Mouse (Mus musculus) midbrain, embryonic 10.5 days (tissue): ENCODE measurements at regions not wholly inside any gene's neighbourhood (a gene's known extent, or its start where the extent isn't known, plus 50 kb on each side); places are given as distances from the start of the nearest gene placed in this dataset.

Experiments used
- DNase-seq: peaks from one replicate; pipeline ENCODE4 v3.0.0-alpha.2; 2017; ENCODE audit warnings: low spot score
- H3K27ac ChIP-seq: fragments of 300-500 bp; sonication (generic); replicated peaks from 2 replicates; pipeline ENCODE4 v1.5.1; 2016; ENCODE audit warnings: mild to moderate bottlenecking
- H3K27me3 ChIP-seq: fragments of 300-500 bp; sonication (generic); 2 replicates; pipeline ENCODE4 v1.6.1; 2016; ENCODE audit warnings: low read depth, mild to moderate bottlenecking; ENCODE audit not compliant: poor library complexity, severe bottlenecking
- H3K36me3 ChIP-seq: fragments of 300-500 bp; sonication (generic); 2 replicates; pipeline ENCODE4 v1.6.1; 2016; ENCODE audit warnings: mild to moderate bottlenecking, moderate library complexity
- H3K4me1 ChIP-seq: fragments of 300-500 bp; sonication (generic); 2 replicates; pipeline ENCODE4 v1.6.1; 2016
- H3K4me3 ChIP-seq: fragments of 300-500 bp; sonication (generic); 2 replicates; pipeline ENCODE4 v1.5.1; 2016; ENCODE audit warnings: mild to moderate bottlenecking, moderate library complexity
- H3K9me3 ChIP-seq: fragments of 300-500 bp; sonication (generic); replicated peaks from 2 replicates; pipeline ENCODE4 v1.6.1; 2016; ENCODE audit warnings: mild to moderate bottlenecking
- WGBS: fragments of 180-500 bp; shearing (Covaris S2); methylation state at CpG from one replicate; pipeline ENCODE4 v1.1.7; 2016; 5-methylcytosine and 5-hydroxymethylcytosine counted together

GRCm38 (mm10) chr1:51537765-51538360 is 59.6 kb upstream of the Nabp1 start:
- Histone ChIP-seq H3K4me3 (no peak overlapping the region), H3K9me3 (no peaks in the 10 kb centered on the region), H3K36me3 (no peaks in the 10 kb centered on the region), H3K27me3 (no peaks in the 10 kb centered on the region), H3K4me1 (peaks cover 8% of the 10 kb centered on the region; the same call in 1 of the 2 replicates), H3K27ac (no peak overlapping the region)
- no peak for DNase-seq
- 94% methylated on average over 7 of the region's 7 CpGs for WGBS

- Histone ChIP-seq H3K4me1 (peaks cover 8% of the 10 kb centered on the region; the same call in 1 of the 2 replicates), H3K36me3 (no peaks in the 10 kb centered on the region), H3K4me3 (no peak overlapping the region), H3K27ac (no peak overlapping the region), H3K27me3 (no peaks in the 10 kb centered on the region), H3K9me3 (no peaks in the 10 kb centered on the region)
- WGBS, result 84% methylated on average over 1 of the region's 1 CpGs
- no peak for DNase-seq
Observed at GRCm38 (mm10) chr1:51536076-51536475, 57.9 kb upstream of the Nabp1 start.

- Histone ChIP-seq H3K27ac (no peak overlapping the region), H3K36me3 (no peaks in the 10 kb centered on the region), H3K27me3 (no peaks in the 10 kb centered on the region), H3K4me3 (no peak overlapping the region), H3K9me3 (no peaks in the 10 kb centered on the region), H3K4me1 (peaks cover 8% of the 10 kb centered on the region)
- no peak for DNase-seq
- 93% methylated on average over 2 of the region's 2 CpGs for WGBS
Observed at GRCm38 (mm10) chr1:51535414-51535813, 57.2 kb upstream of the Nabp1 start.

DNA sequence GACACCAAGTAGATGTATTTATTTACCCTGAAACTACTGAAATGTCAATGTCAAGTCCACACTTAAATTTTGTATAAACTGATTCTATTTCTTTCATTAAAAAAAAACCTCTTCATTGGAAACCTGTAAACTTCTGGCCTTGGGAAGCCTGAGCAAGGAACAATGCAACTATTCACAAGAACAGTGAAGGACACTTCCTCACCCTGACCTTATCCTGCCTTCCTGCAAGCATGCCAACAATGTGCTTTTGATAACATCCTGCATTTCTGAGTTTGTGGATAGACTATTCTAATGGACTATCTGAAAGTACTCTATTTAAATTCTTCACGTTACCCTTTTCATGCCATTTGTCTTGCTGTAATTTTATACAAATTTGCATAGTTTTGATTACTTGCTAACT is 53.1 kb upstream of the Nabp1 start:
- DNase-seq, result no peak
- Histone ChIP-seq H3K4me3 (no peak overlapping the region), H3K27me3 (no peaks in the 10 kb centered on the region), H3K9me3 (no peaks in the 10 kb centered on the region), H3K4me1 (peaks cover 3% of the 10 kb centered on the region; the same call in 1 of the 2 replicates), H3K36me3 (no peaks in the 10 kb centered on the region), H3K27ac (no peak overlapping the region)
- 81% methylated on average over 1 of the region's 1 CpGs for WGBS

GRCm38 (mm10) chr1:51530191-51530926 is 52.1 kb upstream of the Nabp1 start:
- Histone ChIP-seq H3K4me3 (no peak overlapping the region), H3K36me3 (no peaks in the 10 kb centered on the region), H3K4me1 (peaks cover 3% of the 10 kb centered on the region; the same call in 1 of the 2 replicates), H3K9me3 (no peaks in the 10 kb centered on the region), H3K27ac (no peak overlapping the region; the same call in 1 of the 2 replicates), H3K27me3 (no peaks in the 10 kb centered on the region)
- 57% methylated on average over 9 of the region's 9 CpGs for WGBS
- DNase-seq, result no peak

DNA sequence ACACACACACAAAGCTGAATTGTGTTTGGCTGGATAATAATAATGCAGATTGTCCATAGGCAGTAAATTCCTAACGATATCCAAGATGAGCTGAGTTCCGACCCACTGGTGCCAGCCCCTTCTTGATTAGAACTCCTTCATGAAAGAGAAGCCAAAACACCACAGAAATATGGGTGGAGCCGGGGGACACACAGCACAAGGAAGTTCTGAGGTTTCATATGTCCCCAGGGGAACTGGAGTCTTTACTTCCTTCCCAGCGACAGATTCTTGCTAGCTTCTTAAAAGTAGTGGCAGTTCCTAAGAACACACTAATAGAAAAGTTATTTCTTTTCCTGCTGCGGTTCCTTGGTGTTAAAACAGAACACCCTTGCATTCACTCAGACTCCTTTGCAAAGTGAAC is 51.4 kb upstream of the Nabp1 start:
- WGBS, result 77% methylated on average over 5 of the region's 5 CpGs
- Histone ChIP-seq H3K27ac (no peak overlapping the region; the same call in 1 of the 2 replicates), H3K4me1 (peaks cover 3% of the 10 kb centered on the region; the same call in 1 of the 2 replicates), H3K27me3 (no peaks in the 10 kb centered on the region), H3K36me3 (no peaks in the 10 kb centered on the region), H3K4me3 (no peak overlapping the region), H3K9me3 (no peaks in the 10 kb centered on the region)
- no peak for DNase-seq

- H3K4me3 ChIP-seq, result no peak overlapping the region
- H3K27me3 ChIP-seq, result no peaks in the 10 kb centered on the region
- WGBS, result 85% methylated on average over 1 of the region's 1 CpGs
- no peak for DNase-seq
- H3K9me3 ChIP-seq, result no peaks in the 10 kb centered on the region
- H3K36me3 ChIP-seq, result no peaks in the 10 kb centered on the region
- no peak overlapping the region for H3K27ac ChIP-seq
- H3K4me1 ChIP-seq, result peaks cover 3% of the 10 kb centered on the region; the same call in 1 of the 2 replicates
Observed at GRCm38 (mm10) chr1:51528671-51529070, 50.4 kb upstream of the Nabp1 start.
